Mouse (Mus musculus) neural tube, embryonic 10.5 days (tissue): ENCODE measurements around the gene Psmd5.
"Not testable (repeated sequence)": the region's sequence is repeated elsewhere in the genome, so short reads cannot be mapped to it uniquely, and the experiment has no call there.

ENCODE experiments used
- DNase-seq: peaks from one replicate; pipeline ENCODE4 v3.0.0-alpha.2; 2017; ENCODE audit warnings: low spot score; ENCODE audit errors: extremely low spot score

Gene Psmd5

DNA sequence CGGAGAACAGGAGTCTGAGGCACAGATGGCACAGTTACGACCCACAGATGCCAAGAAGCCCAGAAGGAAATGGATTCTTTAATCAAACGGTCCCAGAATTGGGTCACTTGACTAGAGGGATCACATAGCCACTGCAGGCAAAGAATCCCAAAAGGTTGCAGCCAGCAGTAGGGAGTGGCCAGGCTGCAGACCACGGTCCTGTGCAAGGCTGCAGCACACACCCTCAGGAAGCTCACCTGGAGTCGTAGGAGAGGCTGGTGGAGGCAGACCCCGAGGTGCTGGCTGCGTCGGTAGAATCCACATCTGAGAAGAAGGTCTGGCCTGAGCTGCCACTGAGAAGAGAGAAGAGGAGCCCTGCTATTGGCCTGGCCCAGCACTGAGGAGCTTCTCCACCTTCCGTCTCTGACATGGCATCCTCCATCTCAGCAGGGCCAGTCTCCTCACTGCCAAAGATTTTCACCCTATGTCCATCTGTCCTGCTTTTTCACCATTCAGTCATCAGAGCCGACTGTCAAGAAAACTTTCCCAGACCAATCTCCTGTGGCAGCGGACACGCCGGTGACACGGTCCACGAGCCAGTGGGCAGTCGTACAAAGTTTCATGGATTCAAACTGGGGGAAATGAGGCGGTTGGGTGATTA lies 22.2 kb upstream of the Psmd5 start:
- no peak for DNase-seq

DNA sequence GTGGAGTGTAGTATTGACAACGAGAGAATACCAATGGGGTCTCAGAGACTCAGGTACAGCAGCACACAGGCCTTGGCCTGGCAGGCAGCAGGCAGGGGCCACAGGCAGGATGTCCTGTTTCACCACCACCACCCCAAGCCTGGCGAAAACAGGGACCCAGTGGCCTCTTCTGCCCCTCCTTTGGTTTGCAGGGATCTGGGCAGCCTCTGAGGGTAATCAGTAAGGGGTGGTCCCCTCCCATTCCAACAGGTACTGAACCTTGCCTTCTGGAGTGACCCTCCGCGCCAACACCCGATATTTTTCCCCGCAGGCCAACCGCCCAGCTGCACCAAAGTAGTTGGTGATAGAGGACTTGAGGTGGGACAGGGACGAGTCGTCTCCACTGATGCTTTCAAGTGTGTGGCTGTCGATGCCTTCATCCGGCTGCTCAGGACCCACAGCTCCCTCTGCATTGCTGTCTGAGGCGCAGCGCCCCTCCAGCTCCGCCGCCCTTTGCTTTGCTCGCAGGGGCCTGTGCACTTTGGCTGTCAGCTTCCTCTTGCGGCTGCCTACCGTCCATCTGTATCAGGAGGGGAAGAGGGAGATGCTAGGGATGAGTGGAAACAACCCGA lies 20.8 kb upstream of the Psmd5 start:
- no peak for DNase-seq

DNA sequence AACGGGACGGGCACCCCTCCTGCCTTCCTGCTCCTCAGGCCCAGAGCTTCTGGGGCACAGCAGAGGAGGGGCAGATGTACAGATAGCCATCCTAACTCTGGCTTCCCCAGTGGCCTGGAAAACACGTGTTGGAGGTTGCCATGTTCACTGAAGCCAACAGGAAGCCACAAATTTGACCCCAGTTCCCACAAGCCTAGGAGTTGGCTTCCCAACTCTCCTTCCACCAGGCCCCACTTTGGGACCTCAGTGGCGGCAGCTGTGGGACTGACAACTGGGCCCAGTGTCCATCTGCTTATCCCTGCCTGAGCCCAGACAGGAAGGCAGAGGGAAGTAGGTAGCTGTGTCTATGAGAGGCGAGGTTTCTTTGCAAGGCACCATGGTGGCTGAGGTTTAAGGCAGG lies 19.2 kb upstream of the Psmd5 start:
- DNase-seq: no peak

DNA sequence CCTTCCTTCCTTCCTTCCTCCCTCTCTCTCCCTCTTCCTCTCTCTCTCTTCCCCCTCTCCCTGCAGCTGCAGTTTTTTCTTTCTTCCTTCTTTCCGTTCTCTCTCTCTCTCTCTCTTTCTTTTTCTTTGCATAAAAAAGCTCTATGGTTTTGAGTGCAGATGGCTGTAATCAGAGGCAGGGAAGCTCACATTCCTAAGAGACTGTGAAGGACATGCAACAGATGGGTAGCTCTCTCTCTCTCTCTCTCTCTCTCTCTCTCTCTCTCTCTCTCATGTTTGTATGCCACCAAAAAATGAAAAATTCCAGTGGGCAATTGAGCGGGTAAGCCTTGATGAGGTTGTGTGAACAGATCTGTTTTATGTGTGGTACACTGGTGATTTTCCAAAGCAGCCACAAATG lies 9.4 kb upstream of the Psmd5 start:
- no peak for DNase-seq

DNA sequence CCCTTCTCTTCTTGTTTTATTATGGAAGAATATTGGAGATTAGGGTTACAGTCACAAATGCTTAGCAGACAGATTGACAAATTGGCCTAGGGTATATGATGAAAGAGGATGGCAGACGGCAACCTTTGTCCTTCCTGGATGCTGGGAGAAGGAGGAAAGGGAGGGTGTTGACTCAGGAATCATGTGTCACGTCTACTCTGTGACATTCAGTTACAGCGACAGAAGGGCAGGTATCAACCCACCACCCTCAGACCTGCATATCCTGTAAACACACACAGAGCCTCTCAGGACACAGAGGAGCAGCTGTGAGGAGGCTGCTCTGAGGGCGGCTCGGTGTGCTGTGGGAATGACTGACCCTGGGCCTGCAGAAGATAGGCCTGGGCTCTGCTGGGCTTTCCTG lies 8.4 kb upstream of the Psmd5 start:
- DNase-seq: no peak

DNA sequence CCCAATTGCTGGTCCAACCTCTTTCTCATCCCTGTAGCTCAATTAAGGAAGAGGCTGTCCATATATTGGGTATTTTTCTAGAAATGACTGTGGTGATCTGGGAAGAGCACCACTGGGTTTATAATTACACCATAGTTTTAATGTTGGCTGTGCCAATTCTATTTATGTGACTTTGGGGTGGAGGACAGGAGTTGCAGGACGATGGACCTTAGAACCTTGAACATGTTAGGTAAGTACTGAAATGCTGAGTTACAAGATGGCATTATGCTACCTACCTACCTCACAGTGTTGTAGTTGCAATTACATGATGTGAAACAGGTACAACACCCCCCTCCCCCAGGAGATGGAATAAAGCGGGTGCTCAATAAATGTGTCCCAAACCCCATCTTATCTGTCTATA lies 8.0 kb upstream of the Psmd5 start:
- no peak for DNase-seq

DNA sequence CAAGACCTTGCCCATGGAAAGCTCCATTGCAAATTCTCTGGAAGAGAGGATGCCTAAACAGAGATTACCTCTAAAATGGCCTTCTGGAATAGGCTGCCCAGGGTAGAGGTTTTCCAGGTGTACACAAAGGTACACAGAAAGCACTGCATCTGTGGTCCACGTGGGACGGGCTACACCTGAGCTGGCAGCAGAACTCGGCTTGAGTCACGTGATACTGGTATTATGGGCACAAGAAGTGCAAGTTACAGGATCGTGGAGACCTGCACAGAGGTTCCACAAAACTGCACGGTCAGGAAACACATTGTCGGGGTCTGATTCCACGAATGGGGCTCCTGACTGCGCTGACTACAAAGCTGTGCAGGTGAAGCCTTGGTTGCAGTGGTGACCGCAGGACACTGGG lies 5.3 kb upstream of the Psmd5 start:
- no peak for DNase-seq

DNA sequence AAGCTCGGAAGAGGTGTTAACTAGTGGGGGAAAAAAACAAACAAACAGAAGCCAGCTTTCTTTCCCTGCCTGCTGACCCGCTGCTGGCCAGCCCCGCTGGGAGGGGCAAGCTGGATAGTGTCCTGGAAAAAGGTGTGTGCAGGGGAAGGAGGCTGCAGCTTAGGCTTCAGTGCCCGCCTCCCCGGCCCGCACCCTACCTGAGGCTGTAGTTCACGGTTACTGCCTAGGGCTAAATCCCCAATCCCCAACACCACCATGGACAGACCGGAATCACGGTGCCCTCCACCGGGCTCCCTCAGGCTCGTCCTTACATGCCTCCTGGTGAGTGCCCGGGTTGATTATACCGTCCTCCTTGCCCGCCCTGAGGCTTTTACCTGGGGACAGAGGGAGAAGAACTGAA lies 497 bp downstream of the Psmd5 start, which contains the start of gene Cutal:
TSS of gene Cutal (plus strand) at position 126 of the 400 bp plus-strand sequence.
- peak; percentile 28 for DNase-seq

DNA sequence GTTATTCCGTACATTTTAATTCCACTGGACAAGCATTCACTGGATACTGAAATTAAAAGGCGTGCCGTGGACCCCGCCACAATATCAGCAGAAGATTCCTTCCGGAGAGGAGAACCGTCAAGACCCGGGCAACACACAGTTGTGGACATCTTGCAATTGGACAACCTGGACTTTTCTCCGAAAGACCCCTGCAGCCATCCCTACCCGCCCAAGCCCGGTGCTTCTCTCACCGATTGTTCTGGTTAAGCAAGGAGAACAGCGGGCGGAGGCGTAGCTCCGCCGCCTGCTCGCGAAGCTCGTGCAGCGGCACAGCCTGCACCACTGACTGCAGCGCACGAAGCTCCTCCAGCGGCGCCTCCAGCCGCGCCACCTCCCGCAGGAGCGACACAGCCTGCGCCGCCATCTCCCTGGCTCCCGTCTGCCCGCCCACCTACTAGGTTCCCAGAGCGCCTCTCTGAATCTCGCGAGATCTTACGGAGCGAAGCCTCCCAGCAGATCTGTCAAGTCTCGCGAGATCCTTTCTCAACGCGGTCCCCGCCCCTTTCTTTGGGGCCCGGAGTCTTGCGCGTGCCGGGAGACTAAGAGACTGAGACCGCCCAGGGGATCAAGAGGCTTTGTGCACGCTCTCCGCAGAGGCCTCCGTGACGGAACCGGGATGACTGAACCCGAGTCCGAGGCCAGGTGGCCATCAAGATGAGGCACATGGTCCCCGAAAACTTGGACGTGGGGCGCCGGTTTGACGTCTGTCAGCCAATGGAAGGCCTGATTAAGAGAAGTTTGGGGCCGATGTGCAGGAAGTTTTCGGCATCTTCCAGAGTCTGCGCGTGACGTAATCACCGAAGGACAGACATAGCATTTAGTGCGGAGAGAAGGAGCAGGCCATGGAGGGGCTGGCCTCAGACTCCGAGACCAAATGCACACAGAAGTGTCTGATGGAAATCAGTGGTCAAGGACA lies 4.0 kb downstream of the Psmd5 start:
- peak; percentile 97 for DNase-seq

DNA sequence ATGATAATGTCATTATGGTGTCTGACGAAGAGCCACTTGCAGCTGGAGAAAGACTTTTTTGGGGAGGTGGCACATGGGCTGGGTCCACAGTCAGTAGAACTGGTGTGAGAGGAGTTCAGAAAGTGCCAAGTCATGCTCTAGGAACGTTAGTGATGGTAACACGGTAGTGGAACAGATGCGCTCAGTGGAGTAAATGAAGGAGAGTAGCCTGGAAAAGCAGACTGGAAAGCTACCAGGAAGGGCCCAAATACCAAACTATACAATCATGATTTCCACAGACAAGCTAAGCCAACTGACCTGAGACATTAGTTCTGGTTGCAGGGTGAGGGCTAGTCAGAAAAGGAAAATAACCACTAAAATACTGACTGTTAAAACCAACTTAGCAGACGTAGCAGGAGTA lies 5.1 kb downstream of the Psmd5 start:
- DNase-seq: no peak

DNA sequence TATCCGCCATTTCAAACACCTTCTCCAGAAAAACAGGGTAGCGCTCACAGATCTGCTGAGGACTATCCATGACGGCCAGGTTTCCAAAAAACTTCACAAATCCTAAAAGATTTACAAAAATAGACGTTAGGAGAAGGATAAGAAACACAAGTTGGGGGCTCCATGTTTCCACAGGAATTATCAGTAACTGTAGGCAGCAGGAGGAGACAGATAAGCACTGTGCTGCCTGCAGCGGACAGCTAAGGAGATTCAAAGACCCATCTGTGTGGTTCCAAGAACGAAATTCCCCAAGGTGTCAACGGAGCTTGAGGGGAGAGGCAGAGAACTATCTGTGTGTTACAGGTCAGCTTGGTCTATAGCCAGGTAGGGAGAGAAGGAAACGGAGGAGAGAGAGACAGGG lies 17.0 kb downstream of the Psmd5 start:
- DNase-seq: no peak

DNA sequence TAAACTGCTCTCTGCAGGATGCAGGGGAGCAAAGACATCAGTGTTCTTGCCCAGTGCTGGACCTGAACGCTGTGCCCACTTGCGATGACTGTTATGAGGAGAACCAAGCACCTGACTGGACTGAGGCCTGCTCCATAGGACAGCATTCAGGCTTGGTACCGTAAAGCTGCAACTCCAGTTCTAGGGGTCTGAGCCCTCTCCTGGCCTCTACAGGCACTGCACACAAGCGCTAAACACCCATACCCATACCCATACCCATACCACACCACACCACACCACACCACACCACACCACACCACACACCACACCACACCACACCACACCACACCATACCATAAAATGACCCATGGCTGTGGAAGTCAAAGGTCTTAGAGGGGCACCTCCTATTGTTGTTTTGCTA lies 19.5 kb downstream of the Psmd5 start:
- DNase-seq: no peak

DNA sequence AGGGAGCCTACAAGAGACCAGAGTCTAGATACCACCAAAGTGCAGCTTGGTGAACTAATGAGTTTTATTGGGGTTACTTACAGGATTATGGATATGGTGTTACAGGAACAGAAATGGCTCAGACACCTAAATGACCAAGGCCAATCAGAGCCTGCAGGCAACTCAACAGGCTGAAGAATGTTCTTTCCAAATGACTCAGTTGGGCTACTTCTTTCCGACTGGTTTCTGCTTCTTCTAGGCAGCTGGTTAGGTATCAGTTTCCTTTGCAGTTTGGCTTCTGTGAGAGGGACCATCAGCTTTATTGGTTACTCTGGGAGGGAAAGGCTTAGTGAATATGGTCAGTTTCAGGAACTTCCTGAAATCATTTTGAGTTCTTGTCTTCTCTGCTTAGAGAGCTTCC lies 27.1 kb downstream of the Psmd5 start:
- no peak for DNase-seq

DNA sequence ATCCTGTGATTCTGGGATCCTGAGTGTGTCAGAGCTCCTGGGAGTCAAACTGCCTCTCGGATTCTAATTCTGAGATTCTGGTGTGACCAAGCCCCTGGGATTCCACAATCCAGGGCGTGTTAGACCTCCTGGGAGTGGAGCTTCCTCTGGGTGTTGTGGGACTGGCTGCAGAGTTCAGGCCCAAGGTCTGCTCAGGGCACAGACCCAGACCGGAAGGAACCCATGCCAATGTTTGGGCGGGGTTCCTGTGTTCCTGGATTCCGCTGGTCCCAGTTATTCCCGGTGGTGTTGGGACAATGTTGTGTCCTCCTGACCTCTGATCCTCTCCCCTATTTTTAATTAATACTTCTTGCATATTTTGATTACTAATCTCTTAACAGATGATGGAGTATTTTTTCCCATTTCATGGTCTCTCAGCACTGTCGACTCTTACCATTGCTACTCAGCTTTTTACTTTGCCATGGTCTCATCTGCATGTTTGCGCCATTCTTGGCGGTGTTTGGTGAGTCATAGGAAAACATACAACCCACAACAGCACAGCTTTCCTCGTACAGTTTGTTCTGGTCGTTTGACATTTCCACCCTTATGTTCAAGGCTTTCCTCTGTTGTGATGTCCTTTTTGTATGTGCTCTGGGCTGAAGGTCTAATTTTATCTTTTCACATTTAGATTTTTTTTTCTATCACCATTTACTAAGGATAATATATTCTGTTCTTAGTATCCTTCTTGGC lies 31.4 kb downstream of the Psmd5 start:
- DNase-seq: no peak

DNA sequence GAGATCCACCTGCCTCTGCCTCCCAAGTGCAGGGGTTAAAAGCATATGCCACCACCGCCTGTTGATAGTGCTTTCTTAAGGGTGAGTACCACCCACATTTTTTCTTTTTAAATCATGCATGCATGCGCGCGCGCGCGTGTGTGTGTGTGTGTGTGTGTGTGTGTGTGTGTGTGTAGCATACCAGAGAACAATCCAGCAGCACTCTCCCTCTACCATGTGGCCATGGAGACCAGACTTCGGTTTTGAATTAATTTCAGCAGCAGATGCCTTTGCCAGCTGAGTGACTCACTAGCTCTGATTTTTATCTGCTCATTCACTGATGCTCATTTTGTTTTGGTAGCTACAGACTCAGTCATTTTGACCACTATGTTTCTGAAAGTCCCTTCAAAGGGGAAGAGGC lies 33.1 kb downstream of the Psmd5 start:
- DNase-seq: no peak

DNA sequence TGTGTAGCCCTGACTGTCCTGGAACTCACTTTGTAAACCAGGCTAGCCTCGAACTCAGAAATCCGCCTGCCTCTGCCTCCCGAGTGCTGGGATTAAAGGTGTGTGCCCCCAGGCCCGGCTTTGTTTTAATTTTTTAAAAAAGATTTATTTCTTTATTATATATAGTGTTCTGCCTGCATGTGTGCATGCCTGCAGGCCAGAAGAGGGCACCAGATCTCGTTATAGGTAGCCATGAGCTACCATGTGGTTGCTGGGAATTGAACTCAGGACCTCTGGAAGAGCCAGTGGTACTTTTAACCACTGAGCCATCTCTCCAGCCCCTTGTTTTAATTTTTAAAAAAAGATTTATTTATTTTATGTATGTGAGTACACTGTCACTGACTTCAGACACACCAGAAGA lies 34.6 kb downstream of the Psmd5 start:
- DNase-seq: not testable (repeated sequence)

DNA sequence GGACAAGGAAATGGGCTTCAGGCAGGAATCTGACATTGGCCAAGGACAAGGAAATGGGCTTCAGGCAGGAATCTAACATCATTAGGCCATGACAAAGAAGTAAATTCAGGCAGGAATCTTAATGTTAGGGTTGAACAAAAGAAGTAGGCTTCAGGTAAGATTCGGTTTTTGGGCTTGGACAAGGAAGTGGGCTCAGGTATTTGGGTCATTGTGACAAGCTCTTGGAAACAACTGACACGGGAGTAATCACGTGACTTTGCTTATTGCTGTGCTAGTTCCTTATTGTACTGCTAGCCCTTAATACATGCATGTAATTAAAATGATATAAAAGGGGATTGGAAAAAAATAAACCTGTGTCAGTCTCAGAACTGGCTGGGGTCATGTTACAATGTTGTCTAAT lies 39.1 kb downstream of the Psmd5 start:
- DNase-seq: no peak

DNA sequence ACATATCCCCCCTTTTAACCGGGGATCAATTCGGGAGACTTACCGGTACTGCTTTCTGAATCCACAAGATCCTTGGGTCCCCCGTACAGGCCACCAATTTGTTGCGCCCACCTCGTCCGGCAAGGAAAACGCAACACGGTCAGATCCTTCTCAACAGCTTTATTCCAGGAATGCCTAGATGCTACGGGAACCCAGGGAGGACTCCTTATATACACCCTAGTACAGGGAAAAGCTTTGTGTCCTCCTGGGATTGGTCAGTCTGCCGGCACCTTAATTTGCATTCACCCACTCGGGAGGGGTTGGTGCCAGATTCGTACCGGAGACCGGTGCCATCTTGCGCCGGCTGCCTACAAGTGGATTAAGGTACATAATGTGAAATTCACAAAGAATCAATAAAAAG lies 41.1 kb downstream of the Psmd5 start:
- DNase-seq: no peak

DNA sequence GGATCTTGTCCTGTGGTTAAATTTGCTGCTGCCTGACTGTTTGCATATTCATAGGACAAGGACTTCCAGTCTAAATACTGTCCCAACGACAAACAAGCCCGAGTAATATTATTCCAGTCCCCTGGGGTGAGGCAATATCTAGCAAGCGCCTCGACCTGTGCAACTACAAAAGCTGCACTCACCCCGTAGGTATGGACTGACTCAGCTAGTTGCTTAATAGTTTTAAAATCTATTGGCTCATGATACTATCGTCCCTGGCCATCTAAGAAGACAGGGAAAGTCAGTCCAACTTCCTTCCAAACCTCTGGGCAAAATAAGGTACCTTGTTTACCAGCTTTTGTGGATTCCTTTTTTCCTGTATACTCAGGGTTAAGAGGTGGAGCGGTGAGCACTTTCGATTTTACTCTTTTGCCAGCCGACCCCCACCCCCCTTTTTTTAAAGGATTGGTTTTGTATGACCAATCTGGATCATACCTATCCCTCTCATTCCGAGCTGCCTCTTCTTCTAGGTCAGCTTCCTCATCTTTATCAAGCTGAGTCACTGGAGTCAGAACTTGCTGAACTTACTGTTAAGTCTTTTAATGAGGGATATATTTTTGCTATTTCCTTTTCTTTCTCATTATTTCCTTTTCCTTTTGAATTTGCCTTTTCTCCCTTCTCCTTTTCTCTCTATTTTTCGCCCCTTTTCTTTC lies 41.9 kb downstream of the Psmd5 start, which contains the start of gene Gm34653:
TSS of gene Gm34653 (plus strand) at position 242 of the 692 bp plus-strand sequence.
- not testable (repeated sequence) for DNase-seq

DNA sequence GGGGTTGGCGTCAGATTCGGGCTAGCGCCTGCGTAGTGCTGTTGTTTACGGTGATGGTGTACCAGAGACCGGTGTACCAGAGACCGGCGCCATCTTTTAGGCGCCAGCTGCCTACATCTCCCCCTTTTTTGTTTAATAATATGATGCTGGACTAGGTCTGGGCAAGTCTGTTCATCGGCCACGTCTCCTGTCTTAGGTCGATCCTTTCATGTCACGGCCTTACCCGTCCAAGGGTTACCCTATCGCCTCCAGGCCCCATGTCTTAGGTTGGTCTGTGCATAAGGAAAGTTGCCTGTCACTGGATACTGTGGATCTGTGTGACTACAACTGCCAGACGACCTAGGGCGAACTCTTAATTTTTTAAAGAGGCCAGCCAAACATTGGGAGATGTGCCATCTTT lies 44.7 kb downstream of the Psmd5 start:
- DNase-seq: not testable (repeated sequence)

DNA sequence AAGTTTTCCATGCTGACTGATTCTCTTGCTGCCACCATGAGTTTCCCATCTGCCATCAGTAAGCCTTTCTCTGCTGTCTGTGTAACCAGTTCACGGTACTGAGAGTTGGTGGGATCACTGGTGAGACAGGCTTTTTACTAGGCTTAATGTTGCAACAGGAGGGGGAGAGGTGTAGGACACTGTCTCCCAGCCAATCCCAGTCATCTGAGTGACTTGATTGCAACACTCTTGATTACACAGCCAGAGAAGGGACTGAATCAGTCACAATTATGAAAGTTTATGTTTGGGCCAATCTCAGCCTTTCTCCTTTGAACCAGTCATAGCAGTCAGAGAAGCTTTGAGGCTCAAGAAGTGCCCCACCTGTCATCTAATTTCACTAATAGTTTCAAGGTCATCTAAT lies 46.7 kb downstream of the Psmd5 start:
- no peak for DNase-seq
